Mouse (Mus musculus): ENCODE results near the gene Pik3r3. TPM values are rescaled to one million over a fixed set of nuclear protein-coding genes. Genes with fewer than 3 reads are reported as not detected.

Pik3r3 gene
- 37.8 and 44.4 TPM in 2 replicates for total RNA-seq (2014; rRNA removed)
- 37.7 and 39.8 TPM in 2 replicates for polyA plus RNA-seq (2015; fragmentation: Nextera tagmentation; extraction: Ambion mirVana)

DNA sequence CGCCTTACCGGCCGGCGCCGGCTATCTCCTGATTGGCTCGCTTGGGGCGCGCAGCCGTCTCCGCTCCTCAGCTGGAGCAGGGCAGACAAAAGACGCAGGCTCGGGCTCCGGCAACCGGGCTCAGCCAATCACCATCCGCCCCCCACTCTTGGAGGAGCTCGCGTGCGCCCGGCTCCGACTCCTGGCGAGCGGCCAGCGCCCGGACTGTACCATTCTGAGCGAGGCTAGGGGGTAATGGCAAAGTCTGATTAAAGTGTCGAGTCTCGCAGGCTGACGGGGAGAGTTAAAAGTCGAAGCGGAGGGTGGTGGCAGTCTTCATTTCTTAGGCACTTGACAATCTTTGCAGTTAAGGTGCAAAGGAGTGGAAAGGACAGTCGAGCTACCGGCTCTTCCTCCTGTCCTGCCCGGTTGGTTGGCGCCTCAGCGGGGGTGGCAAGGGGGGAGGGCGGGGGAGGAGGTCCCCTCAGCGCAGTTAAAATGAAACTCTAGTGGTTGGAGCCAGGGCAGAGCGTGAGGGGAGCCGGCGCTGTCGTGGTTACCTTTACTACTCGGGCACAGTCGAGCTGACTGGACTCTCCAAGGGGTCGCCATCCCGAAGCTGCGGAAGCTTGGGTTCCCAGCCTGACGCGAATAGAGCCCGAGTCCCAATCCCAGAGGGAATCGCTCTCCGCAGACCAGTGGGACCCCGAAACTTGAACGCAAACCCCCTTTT, at the start of gene Pik3r3:
TSS of gene Pik3r3 (plus strand) at position 479 of the 712 bp plus-strand sequence.
- ATAC-seq (peak; percentile 100), DNase-seq (ENCODE audit: low spot score) (peak; percentile 99)
- Histone ChIP-seq H3K36me3 (ENCODE audit: insufficient read depth, low read length) (no peaks in the 10 kb centered on the region), H3K9me3 (ENCODE audit: low read length) (no peaks in the 10 kb centered on the region), H3K4me1 (ENCODE audit: insufficient read depth, low read length) (no peaks in the 10 kb centered on the region; the same call in 1 of the 2 replicates), H3K27ac (peak within 1 kb of the TSS; percentile 99), H3K4me2 (ENCODE audit: low read depth, low read length) (peak within 1 kb of the TSS; percentile 68), H3K4me3 (ENCODE audit: low read length) (peak within 1 kb of the TSS; percentile 86), H3K27me3 (ENCODE audit: insufficient read depth, low read length) (no peaks in the 10 kb centered on the region), H3K9ac (replicated peaks; ENCODE audit: low read length) (peak within 1 kb of the TSS; percentile 83)
- no peak for TF ChIP-seq CTCF (IDR thresholded peaks at IDR 0.05; ENCODE audit: low read depth)
- under 1% methylated on average over 52 of the region's 53 CpGs for WGBS

DNA sequence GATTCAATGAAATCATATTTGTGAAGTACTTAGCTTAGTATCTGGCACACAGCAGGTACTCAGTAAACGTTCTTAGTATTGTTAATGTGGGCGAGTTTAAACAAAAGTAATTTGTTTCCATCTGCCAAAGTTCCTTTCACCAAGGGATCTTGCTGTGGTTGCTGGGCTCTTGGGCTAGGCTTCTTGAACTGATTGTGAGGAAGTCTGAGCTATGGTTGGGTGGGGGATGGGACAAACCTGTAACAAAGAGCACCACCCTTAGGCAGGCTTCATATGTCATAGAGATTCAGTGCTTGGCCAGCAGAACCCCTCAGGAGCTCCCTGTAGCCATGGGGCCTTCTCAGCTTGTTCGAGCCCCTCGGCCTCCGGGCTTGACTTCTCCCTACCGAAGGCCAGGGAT, 48.3 kb upstream of the Pik3r3 start, which contains the start of the genes 1700042G07Rik and Gm49337:
TSS of gene 1700042G07Rik (plus strand) at position 301 of the 400 bp plus-strand sequence.
TSS of gene Gm49337 (plus strand) at position 313 of the 400 bp plus-strand sequence.
- Histone ChIP-seq H3K4me3 (ENCODE audit: low read length) (no peak within 1 kb of the TSS), H3K27ac (0 out of 2 replicates have a peak within 1 kb of the TSS, but pooled peaks have one; percentile 89), H3K4me1 (ENCODE audit: insufficient read depth, low read length) (peaks cover 21% of the 10 kb centered on the region), H3K9ac (replicated peaks; ENCODE audit: low read length) (no peak within 1 kb of the TSS), H3K4me2 (ENCODE audit: low read depth, low read length) (no peak within 1 kb of the TSS), H3K36me3 (ENCODE audit: insufficient read depth, low read length) (no peaks in the 10 kb centered on the region), H3K9me3 (ENCODE audit: low read length) (no peaks in the 10 kb centered on the region), H3K27me3 (ENCODE audit: insufficient read depth, low read length) (no peaks in the 10 kb centered on the region)
- ATAC-seq (no peak), DNase-seq (ENCODE audit: low spot score) (no peak)
- 77% methylated on average over 6 of the region's 6 CpGs for WGBS
- TF ChIP-seq CTCF (IDR thresholded peaks at IDR 0.05; ENCODE audit: low read depth): no peak

DNA sequence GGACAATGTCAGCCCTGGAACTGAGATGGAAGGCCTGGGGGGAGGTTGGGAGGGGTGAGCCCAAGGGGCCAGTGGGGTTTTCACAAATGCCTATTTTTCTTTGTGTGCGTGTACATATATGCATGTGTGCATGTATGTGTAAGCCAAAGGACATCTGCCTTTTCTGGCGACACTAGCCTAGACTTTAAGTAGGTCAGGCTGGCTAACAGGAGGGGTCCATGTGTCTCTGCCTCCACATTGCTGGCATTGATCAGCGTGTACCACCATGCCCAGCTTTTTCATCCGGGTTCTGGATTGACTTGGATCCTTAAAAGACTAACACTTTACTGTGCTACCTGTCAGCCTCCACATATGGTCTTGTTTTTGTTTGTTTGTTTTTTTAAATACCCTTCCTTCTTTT, 47.7 kb upstream of the Pik3r3 start:
- no peak for DNase-seq (ENCODE audit: low spot score)
- no peak overlapping the region for H3K9ac ChIP-seq (replicated peaks; ENCODE audit: low read length)
- no peak for TF ChIP-seq CTCF (IDR thresholded peaks at IDR 0.05; ENCODE audit: low read depth)
- H3K4me3 ChIP-seq (ENCODE audit: low read length): no peak overlapping the region
- H3K4me2 ChIP-seq (ENCODE audit: low read depth, low read length): no peak overlapping the region
- no peaks in the 10 kb centered on the region for H3K9me3 ChIP-seq (ENCODE audit: low read length)
- H3K4me1 ChIP-seq (ENCODE audit: insufficient read depth, low read length): peaks cover 21% of the 10 kb centered on the region
- no peak for ATAC-seq
- 81% methylated on average over 4 of the region's 4 CpGs for WGBS
- no peaks in the 10 kb centered on the region for H3K36me3 ChIP-seq (ENCODE audit: insufficient read depth, low read length)
- H3K27me3 ChIP-seq (ENCODE audit: insufficient read depth, low read length): no peaks in the 10 kb centered on the region
- H3K27ac ChIP-seq: no peak overlapping the region

DNA sequence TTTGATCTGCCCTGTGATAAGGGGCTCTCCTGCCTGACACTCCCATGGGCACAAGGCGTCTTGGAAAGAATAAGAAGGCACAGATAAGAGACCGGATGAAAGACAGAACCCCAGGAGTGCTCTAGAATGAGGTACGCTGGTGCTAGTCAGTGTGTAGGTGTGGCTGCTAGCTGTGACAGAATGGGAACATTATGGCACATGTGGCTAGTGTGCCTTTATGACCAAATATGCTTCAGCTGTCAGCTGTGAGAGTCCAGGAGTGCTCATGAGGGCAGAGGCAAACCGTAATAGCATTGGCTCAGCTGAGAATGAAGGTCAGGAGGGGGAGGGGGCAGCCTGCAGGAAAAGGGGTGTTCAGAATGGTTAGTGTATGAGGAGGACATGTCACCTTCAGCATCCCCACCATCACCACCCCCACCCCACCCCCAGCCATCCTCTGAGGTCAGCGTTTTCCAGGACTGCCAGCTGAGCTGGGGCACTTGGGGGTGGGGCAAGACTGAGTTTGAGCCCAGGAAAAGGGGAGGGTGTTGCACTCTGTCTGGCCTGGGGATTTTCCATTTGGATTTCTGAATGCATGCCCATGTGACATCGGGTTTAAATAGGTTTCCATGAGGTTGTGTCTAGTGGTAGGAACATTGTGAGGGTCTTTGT, 46.8 kb upstream of the Pik3r3 start:
- no peak for ATAC-seq
- WGBS: 48% methylated on average over 6 of the region's 6 CpGs

DNA sequence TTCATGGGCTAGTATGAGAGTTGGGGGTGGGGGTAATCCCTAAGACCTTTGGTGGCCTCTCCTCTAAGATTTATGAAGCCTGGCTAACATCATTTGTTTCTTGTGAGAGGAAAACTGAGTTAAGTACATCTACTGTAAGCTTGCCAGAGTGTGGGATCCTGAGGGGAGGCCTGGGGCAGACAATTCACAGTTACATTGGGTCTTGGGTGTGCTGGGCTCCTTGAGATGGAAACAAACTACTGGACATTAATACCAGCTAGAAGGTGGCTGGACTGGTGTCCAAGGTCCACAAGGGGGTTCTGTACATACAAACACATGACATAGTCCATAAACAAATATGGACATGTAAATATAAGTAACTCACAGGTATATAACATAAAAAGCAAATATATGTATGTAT, 46.3 kb upstream of the Pik3r3 start:
- no peak for DNase-seq (ENCODE audit: low spot score)
- no peak overlapping the region for H3K4me3 ChIP-seq (ENCODE audit: low read length)
- peak overlapping the region; percentile 89; the same call in 1 of the 2 replicates for H3K27ac ChIP-seq
- H3K36me3 ChIP-seq (ENCODE audit: insufficient read depth, low read length): no peaks in the 10 kb centered on the region
- no peaks in the 10 kb centered on the region for H3K27me3 ChIP-seq (ENCODE audit: insufficient read depth, low read length)
- no peak for ATAC-seq
- 0 out of 2 replicates have a peak overlapping the region, but pooled peaks have one; percentile 28 for H3K9ac ChIP-seq (replicated peaks; ENCODE audit: low read length)
- TF ChIP-seq CTCF (IDR thresholded peaks at IDR 0.05; ENCODE audit: low read depth): no peak
- H3K9me3 ChIP-seq (ENCODE audit: low read length): no peaks in the 10 kb centered on the region
- H3K4me2 ChIP-seq (ENCODE audit: low read depth, low read length): peak overlapping the region; percentile 34
- peaks cover 21% of the 10 kb centered on the region for H3K4me1 ChIP-seq (ENCODE audit: insufficient read depth, low read length)

More for the DNA sequence above, 46.8 kb upstream of the Pik3r3 start:
- Histone ChIP-seq H3K4me1 (ENCODE audit: insufficient read depth, low read length) (peaks cover 21% of the 10 kb centered on the region), H3K36me3 (ENCODE audit: insufficient read depth, low read length) (no peaks in the 10 kb centered on the region), H3K4me2 (ENCODE audit: low read depth, low read length) (no peak overlapping the region), H3K9ac (replicated peaks; ENCODE audit: low read length) (no peak overlapping the region), H3K4me3 (ENCODE audit: low read length) (no peak overlapping the region), H3K27ac (peak overlapping the region; percentile 89; the same call in 1 of the 2 replicates), H3K9me3 (ENCODE audit: low read length) (no peaks in the 10 kb centered on the region), H3K27me3 (ENCODE audit: insufficient read depth, low read length) (no peaks in the 10 kb centered on the region)
- TF ChIP-seq CTCF (IDR thresholded peaks at IDR 0.05; ENCODE audit: low read depth): no peak
- peak; percentile 21 for DNase-seq (ENCODE audit: low spot score)

DNA sequence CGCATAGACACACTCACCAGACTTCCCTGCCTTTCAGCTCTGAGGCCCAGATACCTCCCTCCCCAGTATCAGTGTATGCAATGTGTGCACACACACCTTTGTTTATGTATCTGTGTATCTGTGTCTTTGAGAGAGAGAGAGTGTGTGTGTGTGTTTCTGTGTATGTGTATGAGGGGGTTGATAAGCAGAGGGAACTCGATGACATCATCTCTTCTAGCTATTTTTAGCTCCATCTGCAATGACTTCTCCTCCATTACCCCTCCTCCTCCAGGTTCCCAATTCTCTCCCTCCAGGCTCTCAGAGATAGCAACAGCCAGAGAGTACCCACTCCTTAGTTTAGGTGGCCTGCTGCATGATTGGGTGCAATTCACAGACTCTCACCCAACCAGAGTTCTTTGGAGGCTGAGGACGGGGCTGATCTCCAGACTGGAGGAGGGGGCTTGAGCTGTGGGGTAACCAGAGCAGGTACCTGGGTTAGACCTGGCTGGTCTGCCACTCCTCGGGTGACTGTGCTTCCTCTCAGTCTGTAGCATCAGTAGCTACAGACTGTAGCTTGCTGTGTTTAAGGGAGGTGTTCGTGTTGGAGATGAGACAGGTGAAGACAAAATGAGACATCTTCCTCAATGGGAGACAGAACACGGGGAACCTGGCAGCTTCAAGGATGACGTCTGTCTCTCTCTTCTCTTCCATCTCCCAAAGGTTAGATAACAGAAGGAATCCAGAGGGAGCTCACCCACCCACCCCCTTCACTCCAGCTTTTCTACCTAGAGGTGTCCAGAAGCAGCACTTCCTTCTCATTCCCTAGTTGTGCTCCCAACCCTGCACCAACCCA, 45.5 kb upstream of the Pik3r3 start:
- TF ChIP-seq CTCF (IDR thresholded peaks at IDR 0.05; ENCODE audit: low read depth): no peak
- H3K27ac ChIP-seq: peak overlapping the region; percentile 89
- H3K4me3 ChIP-seq (ENCODE audit: low read length): 0 out of 2 replicates have a peak overlapping the region, but pooled peaks have one; percentile 4
- H3K27me3 ChIP-seq (ENCODE audit: insufficient read depth, low read length): no peaks in the 10 kb centered on the region
- peak overlapping the region; percentile 52 for H3K4me2 ChIP-seq (ENCODE audit: low read depth, low read length)
- DNase-seq (ENCODE audit: low spot score) (peak; percentile 78), ATAC-seq (peak; percentile 86)
- no peaks in the 10 kb centered on the region for H3K36me3 ChIP-seq (ENCODE audit: insufficient read depth, low read length)
- WGBS: 56% methylated on average over 7 of the region's 7 CpGs
- H3K9me3 ChIP-seq (ENCODE audit: low read length): no peaks in the 10 kb centered on the region
- H3K9ac ChIP-seq (replicated peaks; ENCODE audit: low read length): peak overlapping the region; percentile 45
- peaks cover 21% of the 10 kb centered on the region for H3K4me1 ChIP-seq (ENCODE audit: insufficient read depth, low read length)

All from hindbrain, postnatal 0 days (tissue).